Mouse (Mus musculus) naive thymus-derived CD4-positive, alpha-beta T cell, adult 2 months (primary cell): ENCODE measurements around the gene Gm9837.
A peak's percentile ranks its signal among the peaks of the same experiment; 100 is the strongest.

ENCODE experiments used
- DNase-seq: peaks from one replicate; pipeline ENCODE4 v3.0.0-alpha.2; 2011; ENCODE audit warnings: low read depth

Gene Gm9837

GRCm38 (mm10) chr11:53469968-53470695 lies at the start of gene Gm9837:
Gene Gm9837 (minus strand): TSS chr11:53470479.
- peak; percentile 89 for DNase-seq

GRCm38 (mm10) chr11:53519207-53520121 lies 49.2 kb upstream of the Gm9837 start, which contains the start of gene Sept8:
Gene Sept8 (plus strand): TSS chr11:53519257.
- peak; percentile 59 for DNase-seq

DNA sequence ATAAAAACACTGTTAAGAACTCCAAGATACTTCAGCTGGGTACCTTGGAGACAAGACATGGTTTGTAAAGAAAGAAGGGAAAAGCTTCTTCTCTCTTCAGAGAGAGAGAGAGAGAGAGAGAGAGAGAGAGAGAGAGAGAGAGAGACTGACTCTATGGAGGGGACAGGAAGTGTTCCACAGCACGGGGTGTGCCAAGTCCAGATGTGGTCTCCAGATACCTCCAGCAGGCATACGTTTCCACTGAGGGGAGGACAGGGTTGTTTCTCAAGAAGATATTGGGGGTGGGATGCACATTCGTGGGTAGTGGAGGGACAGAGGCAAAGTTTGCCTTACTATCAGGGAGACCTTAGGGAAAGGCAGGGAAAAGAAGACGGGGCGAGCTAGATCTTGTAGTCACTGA lies 48.5 kb upstream of the Gm9837 start:
- DNase-seq: peak; percentile 28

GRCm38 (mm10) chr11:53516775-53517627 lies 46.7 kb upstream of the Gm9837 start:
- peak; percentile 63 for DNase-seq

GRCm38 (mm10) chr11:53510351-53510750 lies 40.1 kb upstream of the Gm9837 start:
- DNase-seq: no peak

DNA sequence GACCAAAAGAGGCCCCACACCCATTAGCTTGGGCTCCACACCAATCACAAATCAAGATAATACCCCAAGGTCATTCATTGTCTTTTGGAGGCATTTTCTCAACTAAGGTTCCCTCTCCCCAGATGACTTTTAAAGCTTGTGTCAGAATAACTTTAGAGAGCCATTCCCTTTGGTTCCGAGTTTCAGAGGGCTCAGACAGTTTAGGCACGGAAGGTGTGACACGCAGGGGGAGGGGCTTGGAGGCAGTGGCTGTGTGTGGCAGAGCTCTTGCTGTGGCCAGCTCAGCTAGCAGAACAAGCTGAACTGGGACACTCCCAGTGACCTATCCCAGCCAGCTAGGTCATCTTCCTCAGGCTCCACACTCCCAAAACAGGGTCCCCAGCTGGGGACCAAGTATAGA lies 38.3 kb upstream of the Gm9837 start:
- no peak for DNase-seq

DNA sequence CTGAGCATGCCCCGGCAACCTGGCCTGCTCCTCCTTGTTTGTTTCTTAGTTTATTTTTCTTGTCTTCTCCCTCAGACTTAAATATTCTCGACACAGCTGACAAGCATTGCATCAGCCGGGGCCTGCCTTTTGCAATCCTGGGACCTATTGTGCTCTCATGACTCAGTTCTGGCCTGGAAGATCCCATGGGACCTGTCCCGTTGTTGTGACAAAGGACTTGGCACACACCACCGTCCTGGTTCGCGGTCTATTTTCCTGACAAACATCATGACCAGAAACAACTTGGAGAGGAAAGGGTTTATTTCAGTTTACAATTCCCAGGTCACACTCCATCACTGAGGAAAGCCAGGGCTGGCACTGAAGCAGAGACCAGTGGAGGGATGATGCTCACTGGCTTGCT lies 37.9 kb upstream of the Gm9837 start:
- DNase-seq: no peak

GRCm38 (mm10) chr11:53507098-53507805 lies 37.0 kb upstream of the Gm9837 start:
- DNase-seq: no peak

- no peak for DNase-seq
Observed at GRCm38 (mm10) chr11:53505026-53505663, 34.9 kb upstream of the Gm9837 start.

- DNase-seq: no peak
Observed at GRCm38 (mm10) chr11:53504376-53504775, 34.1 kb upstream of the Gm9837 start.

DNA sequence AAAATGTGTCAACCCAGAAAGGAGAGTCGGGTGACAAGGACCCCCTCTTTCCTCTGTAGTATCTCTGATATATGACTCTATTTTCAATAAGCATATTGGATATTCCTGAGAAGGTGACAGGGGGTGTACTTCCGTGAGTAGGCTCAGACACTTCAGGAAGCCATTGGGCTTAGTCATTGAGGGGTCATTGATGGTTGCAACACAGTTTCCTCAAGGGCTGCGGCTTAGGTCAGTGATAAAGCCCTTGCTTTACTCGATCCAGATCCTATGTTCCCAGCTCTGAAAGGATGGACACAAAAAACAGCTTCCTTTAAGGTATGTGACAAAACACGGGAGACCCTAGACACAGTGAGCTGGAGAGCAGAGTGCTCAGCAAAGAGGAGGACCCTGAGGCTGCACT lies 33.5 kb upstream of the Gm9837 start:
- DNase-seq: no peak

- DNase-seq: no peak
Observed at GRCm38 (mm10) chr11:53502039-53502765, 31.9 kb upstream of the Gm9837 start.

- DNase-seq: no peak
Observed at GRCm38 (mm10) chr11:53500569-53500968, 30.3 kb upstream of the Gm9837 start.

GRCm38 (mm10) chr11:53496946-53497345 lies 26.7 kb upstream of the Gm9837 start:
- no peak for DNase-seq

GRCm38 (mm10) chr11:53495417-53495816 lies 25.1 kb upstream of the Gm9837 start:
- no peak for DNase-seq

GRCm38 (mm10) chr11:53493243-53493955 lies 23.1 kb upstream of the Gm9837 start:
- DNase-seq: no peak

DNA sequence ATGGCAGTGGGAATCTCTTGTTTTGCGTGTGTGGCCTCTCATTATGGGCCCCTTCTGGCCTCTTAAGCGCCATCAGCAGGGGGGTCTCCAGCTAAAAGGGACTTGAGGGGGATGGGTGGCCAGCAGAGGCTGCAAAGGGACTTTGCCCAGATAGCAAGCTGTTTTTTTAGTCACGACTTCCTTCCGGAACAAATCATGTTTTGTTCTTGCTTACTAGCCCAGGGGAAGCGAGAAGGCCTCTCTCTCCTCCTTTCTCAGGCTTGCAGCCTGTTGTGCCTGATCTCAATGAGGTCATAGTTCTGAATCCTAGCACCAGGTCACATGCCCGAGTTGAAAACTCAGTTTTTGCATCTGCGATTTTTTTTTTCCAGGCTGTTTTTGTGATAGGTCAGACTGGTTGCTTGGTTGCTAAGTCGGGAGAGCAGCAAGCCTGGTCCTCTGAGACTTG lies 21.7 kb upstream of the Gm9837 start:
- no peak for DNase-seq

- no peak for DNase-seq
Observed at GRCm38 (mm10) chr11:53489421-53489820, 19.1 kb upstream of the Gm9837 start.

DNA sequence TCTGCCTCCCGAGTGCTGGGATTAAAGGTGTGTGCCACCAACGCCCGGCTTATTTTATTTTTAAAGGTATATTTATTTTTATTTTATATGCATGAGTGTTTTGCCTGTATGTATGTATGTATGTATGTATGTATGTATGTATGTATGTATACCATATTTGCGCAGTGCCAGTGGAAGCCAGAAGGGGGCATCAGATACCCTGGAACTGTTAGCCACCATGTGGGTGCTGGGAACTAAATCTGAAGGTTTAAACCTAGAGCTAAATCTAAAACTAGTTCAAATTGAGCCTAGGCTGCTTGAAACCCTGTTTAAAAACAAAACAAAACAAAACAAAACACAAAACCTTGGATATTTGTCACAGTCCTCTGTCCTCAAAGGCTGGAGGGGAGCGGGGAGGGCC lies 18.7 kb upstream of the Gm9837 start:
- no peak for DNase-seq
